Mouse (Mus musculus) urinary bladder, postnatal 25 days (tissue): Measurements from ENCODE around the gene Scn5a.

ENCODE experiments used
- DNase-seq: peaks from one replicate; pipeline ENCODE4 v3.0.0; 2022; ENCODE audit warnings: low spot score

Scn5a gene

GRCm38 (mm10) chr9:119564803-119565202 is 14.0 kb downstream of the Scn5a start:
- DNase-seq: no peak

- DNase-seq: no peak
Observed at GRCm38 (mm10) chr9:119563617-119564016, 15.2 kb downstream of the Scn5a start.

- no peak for DNase-seq
Observed at GRCm38 (mm10) chr9:119562256-119562655, 16.6 kb downstream of the Scn5a start.

GRCm38 (mm10) chr9:119561746-119562145 is 17.1 kb downstream of the Scn5a start:
- no peak for DNase-seq

GRCm38 (mm10) chr9:119559537-119560276 is 19.1 kb downstream of the Scn5a start:
- no peak for DNase-seq

GRCm38 (mm10) chr9:119558119-119558854 is 20.5 kb downstream of the Scn5a start:
- DNase-seq: peak; percentile 40

- DNase-seq: no peak
Observed at GRCm38 (mm10) chr9:119556043-119556442, 22.8 kb downstream of the Scn5a start.

GRCm38 (mm10) chr9:119547528-119547927 is 31.3 kb downstream of the Scn5a start:
- DNase-seq: no peak

GRCm38 (mm10) chr9:119547128-119547527 is 31.7 kb downstream of the Scn5a start:
- DNase-seq: no peak

- no peak for DNase-seq
Observed at GRCm38 (mm10) chr9:119540726-119541125, 38.1 kb downstream of the Scn5a start.

GRCm38 (mm10) chr9:119537823-119538222 is 41.0 kb downstream of the Scn5a start:
- no peak for DNase-seq

GRCm38 (mm10) chr9:119531684-119532417 is 47.0 kb downstream of the Scn5a start:
- DNase-seq: no peak

- DNase-seq: no peak
Observed at GRCm38 (mm10) chr9:119524511-119524910, 54.3 kb downstream of the Scn5a start.

- no peak for DNase-seq
Observed at GRCm38 (mm10) chr9:119523301-119523700, 55.5 kb downstream of the Scn5a start.

GRCm38 (mm10) chr9:119519116-119519515 is 59.7 kb downstream of the Scn5a start:
- no peak for DNase-seq

- DNase-seq: no peak
Observed at GRCm38 (mm10) chr9:119518177-119518576, 60.6 kb downstream of the Scn5a start.

- DNase-seq: no peak
Observed at GRCm38 (mm10) chr9:119517467-119517866, 61.3 kb downstream of the Scn5a start.

GRCm38 (mm10) chr9:119516815-119517214 is 62.0 kb downstream of the Scn5a start:
- DNase-seq: no peak

- no peak for DNase-seq
Observed at GRCm38 (mm10) chr9:119515454-119515853, 63.4 kb downstream of the Scn5a start.

- no peak for DNase-seq
Observed at GRCm38 (mm10) chr9:119514986-119515385, 63.8 kb downstream of the Scn5a start.

- DNase-seq: no peak
Observed at GRCm38 (mm10) chr9:119513816-119514215, 65.0 kb downstream of the Scn5a start.

GRCm38 (mm10) chr9:119512993-119513392 is 65.8 kb downstream of the Scn5a start:
- DNase-seq: no peak

GRCm38 (mm10) chr9:119510902-119511301 is 67.9 kb downstream of the Scn5a start:
- no peak for DNase-seq
